Mouse (Mus musculus): ENCODE data around the gene Zfp579. TPM values are rescaled to one million over a fixed set of nuclear protein-coding genes. Genes with fewer than 3 reads are reported as not detected.
"Not testable (repeated sequence)": the region's sequence is repeated elsewhere in the genome, so short reads cannot be mapped to it uniquely, and the experiment has no call there.

Gene Zfp579
- polyA plus RNA-seq, 1 experiment from 2014 or later, result 39.2 TPM

- Histone ChIP-seq H3K9ac (ENCODE audit: low read length) (no peak overlapping the region), H3K9me3 (ENCODE audit: control insufficient read depth, low read length) (no peaks in the 10 kb centered on the region; the same call in 1 of the 2 replicates), H3K27me3 (ENCODE audit: control insufficient read depth, insufficient read depth, low read length) (no peaks in the 10 kb centered on the region), H3K4me2 (ENCODE audit: low read depth, severe bottlenecking) (no peak overlapping the region; the same call in 1 of the 2 replicates), H3K4me1 (ENCODE audit: control insufficient read depth, insufficient read depth, low read length) (peaks cover 3% of the 10 kb centered on the region; the same call in 1 of the 2 replicates), H3K27ac (replicated peaks; ENCODE audit: low read depth, low read length) (no peak overlapping the region), H3K36me3 (ENCODE audit: control insufficient read depth, insufficient read depth, low read length) (peaks cover 44% of the 10 kb centered on the region), H3K4me3 (ENCODE audit: low read depth, low read length) (no peak overlapping the region)
- ATAC-seq (ENCODE audit: insufficient number of reproducible peaks, low FRiP score, low TSS enrichment, low read depth), result no peak
- WGBS, result 93% methylated on average over 27 of the region's 27 CpGs
- no peak for DNase-seq (ENCODE audit: low spot score)
These were observed 16.9 kb upstream of the Zfp579 start for GRCm38 (mm10) chr7:5012681-5013513.

- whole genome bisulfite sequencing, result 96% methylated on average over 26 of the region's 26 CpGs
- Histone ChIP-seq H3K27ac (replicated peaks; ENCODE audit: low read depth, low read length) (no peak overlapping the region), H3K9me3 (ENCODE audit: control insufficient read depth, low read length) (no peaks in the 10 kb centered on the region; the same call in 1 of the 2 replicates), H3K9ac (ENCODE audit: low read length) (no peak overlapping the region), H3K27me3 (ENCODE audit: control insufficient read depth, insufficient read depth, low read length) (no peaks in the 10 kb centered on the region), H3K4me2 (ENCODE audit: low read depth, severe bottlenecking) (no peak overlapping the region), H3K36me3 (ENCODE audit: control insufficient read depth, insufficient read depth, low read length) (peaks cover 52% of the 10 kb centered on the region), H3K4me3 (ENCODE audit: low read depth, low read length) (no peak overlapping the region), H3K4me1 (ENCODE audit: control insufficient read depth, insufficient read depth, low read length) (peaks cover 1% of the 10 kb centered on the region; the same call in 1 of the 2 replicates)
- DNase-seq (ENCODE audit: low spot score) (no peak), ATAC-seq (ENCODE audit: insufficient number of reproducible peaks, low FRiP score, low TSS enrichment, low read depth) (no peak)
These were observed 12.3 kb upstream of the Zfp579 start for GRCm38 (mm10) chr7:5008229-5008628.

GRCm38 (mm10) chr7:5002876-5003275 is 6.9 kb upstream of the Zfp579 start:
- not testable (repeated sequence) for DNase-seq (ENCODE audit: low spot score); H3K4me1 ChIP-seq (ENCODE audit: control insufficient read depth, insufficient read depth, low read length); H3K27me3 ChIP-seq (ENCODE audit: control insufficient read depth, insufficient read depth, low read length); H3K36me3 ChIP-seq (ENCODE audit: control insufficient read depth, insufficient read depth, low read length); H3K9me3 ChIP-seq (ENCODE audit: control insufficient read depth, low read length); H3K4me2 ChIP-seq (ENCODE audit: low read depth, severe bottlenecking); H3K4me3 ChIP-seq (ENCODE audit: low read depth, low read length); H3K9ac ChIP-seq (ENCODE audit: low read length); ATAC-seq (ENCODE audit: insufficient number of reproducible peaks, low FRiP score, low TSS enrichment, low read depth); H3K27ac ChIP-seq (replicated peaks; ENCODE audit: low read depth, low read length)
- 70% methylated on average over 8 of the region's 8 CpGs for WGBS

GRCm38 (mm10) chr7:4999876-5000275 is 3.9 kb upstream of the Zfp579 start:
- H3K36me3 ChIP-seq (ENCODE audit: control insufficient read depth, insufficient read depth, low read length), result no peaks in the 10 kb centered on the region
- no peak for DNase-seq (ENCODE audit: low spot score)
- 74% methylated on average over 2 of the region's 2 CpGs for WGBS
- H3K4me1 ChIP-seq (ENCODE audit: control insufficient read depth, insufficient read depth, low read length), result peaks cover 10% of the 10 kb centered on the region
- H3K9ac ChIP-seq (ENCODE audit: low read length), result no peak overlapping the region
- no peaks in the 10 kb centered on the region for H3K9me3 ChIP-seq (ENCODE audit: control insufficient read depth, low read length)
- H3K27ac ChIP-seq (replicated peaks; ENCODE audit: low read depth, low read length), result no peak overlapping the region
- peaks cover under 1% of the 10 kb centered on the region for H3K27me3 ChIP-seq (ENCODE audit: control insufficient read depth, insufficient read depth, low read length)
- no peak for ATAC-seq (ENCODE audit: insufficient number of reproducible peaks, low FRiP score, low TSS enrichment, low read depth)
- H3K4me3 ChIP-seq (ENCODE audit: low read depth, low read length), result no peak overlapping the region
- H3K4me2 ChIP-seq (ENCODE audit: low read depth, severe bottlenecking), result no peak overlapping the region

- DNase-seq (ENCODE audit: low spot score) (no peak), ATAC-seq (ENCODE audit: insufficient number of reproducible peaks, low FRiP score, low TSS enrichment, low read depth) (no peak)
- Histone ChIP-seq H3K36me3 (ENCODE audit: control insufficient read depth, insufficient read depth, low read length) (peaks cover 2% of the 10 kb centered on the region), H3K27me3 (ENCODE audit: control insufficient read depth, insufficient read depth, low read length) (peaks cover 22% of the 10 kb centered on the region), H3K9me3 (ENCODE audit: control insufficient read depth, low read length) (peaks cover 4% of the 10 kb centered on the region; the same call in 1 of the 2 replicates), H3K9ac (ENCODE audit: low read length) (no peak overlapping the region), H3K27ac (replicated peaks; ENCODE audit: low read depth, low read length) (no peak overlapping the region), H3K4me1 (ENCODE audit: control insufficient read depth, insufficient read depth, low read length) (peaks cover 10% of the 10 kb centered on the region), H3K4me2 (ENCODE audit: low read depth, severe bottlenecking) (peak overlapping the region; percentile 82), H3K4me3 (ENCODE audit: low read depth, low read length) (no peak overlapping the region)
- WGBS, result 80% methylated on average over 6 of the region's 8 CpGs
These were observed 976 bp upstream of the Zfp579 start for GRCm38 (mm10) chr7:4996934-4997333.

GRCm38 (mm10) chr7:4995268-4996002 is 523 bp downstream of the Zfp579 start:
- H3K4me2 ChIP-seq (ENCODE audit: low read depth, severe bottlenecking), result peak overlapping the region; percentile 82
- 8% methylated on average over 17 of the region's 19 CpGs for WGBS
- peak overlapping the region; percentile 84 for H3K9ac ChIP-seq (ENCODE audit: low read length)
- peak overlapping the region; percentile 76 for H3K4me3 ChIP-seq (ENCODE audit: low read depth, low read length)
- H3K27me3 ChIP-seq (ENCODE audit: control insufficient read depth, insufficient read depth, low read length), result peaks cover 22% of the 10 kb centered on the region
- peaks cover 10% of the 10 kb centered on the region for H3K4me1 ChIP-seq (ENCODE audit: control insufficient read depth, insufficient read depth, low read length)
- no peak overlapping the region for H3K27ac ChIP-seq (replicated peaks; ENCODE audit: low read depth, low read length)
- ATAC-seq (ENCODE audit: insufficient number of reproducible peaks, low FRiP score, low TSS enrichment, low read depth) (peak; percentile 17; the same call in 1 of the 2 replicates), DNase-seq (ENCODE audit: low spot score) (no peak)
- H3K9me3 ChIP-seq (ENCODE audit: control insufficient read depth, low read length), result peaks cover 4% of the 10 kb centered on the region; the same call in 1 of the 2 replicates
- H3K36me3 ChIP-seq (ENCODE audit: control insufficient read depth, insufficient read depth, low read length), result peaks cover 2% of the 10 kb centered on the region

GRCm38 (mm10) chr7:4993999-4994788 is 1.8 kb downstream of the Zfp579 start:
- H3K9ac ChIP-seq (ENCODE audit: low read length), result peak overlapping the region; percentile 35; the same call in 1 of the 2 replicates
- no peak overlapping the region for H3K27ac ChIP-seq (replicated peaks; ENCODE audit: low read depth, low read length)
- H3K4me2 ChIP-seq (ENCODE audit: low read depth, severe bottlenecking), result peak overlapping the region; percentile 15; the same call in 1 of the 2 replicates
- ATAC-seq (ENCODE audit: insufficient number of reproducible peaks, low FRiP score, low TSS enrichment, low read depth) (no peak), DNase-seq (ENCODE audit: low spot score) (no peak)
- 46% methylated on average over 59 of the region's 59 CpGs for WGBS
- H3K4me1 ChIP-seq (ENCODE audit: control insufficient read depth, insufficient read depth, low read length), result peaks cover 10% of the 10 kb centered on the region
- H3K27me3 ChIP-seq (ENCODE audit: control insufficient read depth, insufficient read depth, low read length), result peaks cover 22% of the 10 kb centered on the region
- peaks cover 2% of the 10 kb centered on the region for H3K36me3 ChIP-seq (ENCODE audit: control insufficient read depth, insufficient read depth, low read length)
- H3K4me3 ChIP-seq (ENCODE audit: low read depth, low read length), result peak overlapping the region; percentile 12; the same call in 1 of the 2 replicates
- peaks cover 4% of the 10 kb centered on the region; the same call in 1 of the 2 replicates for H3K9me3 ChIP-seq (ENCODE audit: control insufficient read depth, low read length)
